Mouse (Mus musculus) midbrain, embryonic 13.5 days (tissue): ENCODE data around the gene Pmm1. TPM values are rescaled to one million over a fixed set of nuclear protein-coding genes. Genes with fewer than 3 reads are reported as not detected.
"Not testable (repeated sequence)": the region's sequence is repeated elsewhere in the genome, so short reads cannot be mapped to it uniquely, and the experiment has no call there.

ENCODE experiments used
- ATAC-seq: fragments of 200-750 bp; cut with Nextera tagmentation; 2 replicates; pipeline ENCODE4 v1.8.0; 2017; ENCODE audit warnings: mild to moderate bottlenecking, moderate TSS enrichment, moderate library complexity
- H3K27ac ChIP-seq: fragments of 300-500 bp; sonication (generic); 2 replicates; pipeline ENCODE4 v1.5.1; 2015; ENCODE audit warnings: inconsistent platforms, mild to moderate bottlenecking, moderate library complexity
- H3K27me3 ChIP-seq: fragments of 300-500 bp; sonication (generic); 2 replicates; pipeline ENCODE4 v1.6.1; 2015; ENCODE audit warnings: mild to moderate bottlenecking, inconsistent platforms
- H3K36me3 ChIP-seq: fragments of 300-500 bp; sonication (generic); 2 replicates; pipeline ENCODE4 v1.6.1; 2015; ENCODE audit warnings: mild to moderate bottlenecking, inconsistent platforms
- H3K4me1 ChIP-seq: fragments of 300-500 bp; sonication (generic); replicated peaks from 2 replicates; pipeline ENCODE4 v1.6.1; 2015; ENCODE audit warnings: inconsistent platforms
- H3K4me2 ChIP-seq: fragments of 300-500 bp; sonication (generic); replicated peaks from 2 replicates; pipeline ENCODE4 v1.6.1; 2015; ENCODE audit warnings: moderate library complexity, mild to moderate bottlenecking, inconsistent platforms
- H3K4me3 ChIP-seq: fragments of 300-500 bp; sonication (generic); replicated peaks from 2 replicates; pipeline ENCODE4 v1.5.1; 2015; ENCODE audit warnings: mild to moderate bottlenecking, inconsistent platforms
- H3K9ac ChIP-seq: fragments of 300-500 bp; sonication (generic); replicated peaks from 2 replicates; pipeline ENCODE4 v1.6.1; 2015; ENCODE audit warnings: mild to moderate bottlenecking, inconsistent platforms
- H3K9me3 ChIP-seq: fragments of 300-500 bp; sonication (generic); 2 replicates; pipeline ENCODE4 v1.6.1; 2016; ENCODE audit warnings: mild to moderate bottlenecking, inconsistent platforms
- WGBS: fragments of 180-500 bp; shearing (Covaris S2); methylation state at CpG from one replicate; pipeline ENCODE4 v1.1.7; 2015; 5-methylcytosine and 5-hydroxymethylcytosine counted together
- polyA plus RNA-seq: library from polyadenylated mRNA; unstranded; fragments of >200 nt; fragmentation: Nextera tagmentation; extraction: Ambion mirVana; gene quantifications from 2 replicates; pipeline ENCODE4 v1.2.1, GENCODE M21; 2015

The Pmm1 gene
- polyA plus RNA-seq, 1 experiment from 2014 or later: 41.2 TPM

GRCm38 (mm10) chr15:81921255-81921654 is 39.5 kb downstream of the Pmm1 start:
- H3K9ac ChIP-seq: 0 out of 2 replicates have a peak overlapping the region, but pooled peaks have one; percentile 23

GRCm38 (mm10) chr15:81920546-81921217 is 40.0 kb downstream of the Pmm1 start:
- Histone ChIP-seq H3K4me2 (no peak overlapping the region), H3K4me1 (peaks cover 34% of the 10 kb centered on the region), H3K27me3 (no peaks in the 10 kb centered on the region), H3K9me3 (no peaks in the 10 kb centered on the region), H3K4me3 (no peak overlapping the region), H3K36me3 (peaks cover 34% of the 10 kb centered on the region), H3K27ac (0 out of 2 replicates have a peak overlapping the region, but pooled peaks have one; percentile 14), H3K9ac (no peak overlapping the region)
- ATAC-seq: no peak
- 88% methylated on average over 10 of the region's 10 CpGs for WGBS

More at GRCm38 (mm10) chr15:81921255-81921654, 39.5 kb downstream of the Pmm1 start:
- Histone ChIP-seq H3K9me3 (no peaks in the 10 kb centered on the region), H3K27ac (0 out of 2 replicates have a peak overlapping the region, but pooled peaks have one; percentile 14), H3K4me3 (no peak overlapping the region), H3K4me2 (no peak overlapping the region), H3K36me3 (peaks cover 28% of the 10 kb centered on the region), H3K27me3 (no peaks in the 10 kb centered on the region), H3K4me1 (peaks cover 34% of the 10 kb centered on the region)
- ATAC-seq: no peak
- whole genome bisulfite sequencing: 72% methylated on average over 5 of the region's 5 CpGs

- H3K4me1 ChIP-seq: peaks cover 18% of the 10 kb centered on the region
- H3K36me3 ChIP-seq: peaks cover 49% of the 10 kb centered on the region
- no peak overlapping the region for H3K27ac ChIP-seq
- no peak overlapping the region for H3K4me2 ChIP-seq
- WGBS: 90% methylated on average over 5 of the region's 5 CpGs
- H3K9ac ChIP-seq: no peak overlapping the region; the same call in 1 of the 2 replicates
- ATAC-seq: no peak
- H3K27me3 ChIP-seq: no peaks in the 10 kb centered on the region
- H3K9me3 ChIP-seq: no peaks in the 10 kb centered on the region
- no peak overlapping the region for H3K4me3 ChIP-seq
These were observed 41.7 kb downstream of the Pmm1 start for GRCm38 (mm10) chr15:81919062-81919461.

GRCm38 (mm10) chr15:81917621-81918463 is 42.9 kb downstream of the Pmm1 start:
- H3K9me3 ChIP-seq: no peaks in the 10 kb centered on the region
- peaks cover 8% of the 10 kb centered on the region; the same call in 1 of the 2 replicates for H3K4me1 ChIP-seq
- WGBS: 64% methylated on average over 6 of the region's 6 CpGs
- H3K27me3 ChIP-seq: no peaks in the 10 kb centered on the region
- peak; percentile 57; the same call in 1 of the 2 replicates for ATAC-seq
- H3K27ac ChIP-seq: no peak overlapping the region
- H3K36me3 ChIP-seq: peaks cover 57% of the 10 kb centered on the region
- no peak overlapping the region for H3K4me2 ChIP-seq
- H3K9ac ChIP-seq: no peak overlapping the region
- H3K4me3 ChIP-seq: no peak overlapping the region

- Histone ChIP-seq H3K4me1 (peaks cover 8% of the 10 kb centered on the region; the same call in 1 of the 2 replicates), H3K9ac (no peak overlapping the region), H3K27ac (no peak overlapping the region), H3K4me2 (no peak overlapping the region), H3K4me3 (no peak overlapping the region), H3K27me3 (no peaks in the 10 kb centered on the region), H3K36me3 (peaks cover 59% of the 10 kb centered on the region), H3K9me3 (no peaks in the 10 kb centered on the region)
- 91% methylated on average over 12 of the region's 12 CpGs for WGBS
- no peak for ATAC-seq
These were observed 43.5 kb downstream of the Pmm1 start for GRCm38 (mm10) chr15:81917201-81917600.

GRCm38 (mm10) chr15:81915663-81916062 is 45.1 kb downstream of the Pmm1 start:
- WGBS: 88% methylated on average over 5 of the region's 5 CpGs
- no peaks in the 10 kb centered on the region for H3K27me3 ChIP-seq
- no peak overlapping the region for H3K4me2 ChIP-seq
- H3K36me3 ChIP-seq: peaks cover 69% of the 10 kb centered on the region
- no peaks in the 10 kb centered on the region for H3K4me1 ChIP-seq
- no peak overlapping the region for H3K4me3 ChIP-seq
- no peak for ATAC-seq
- H3K9me3 ChIP-seq: no peaks in the 10 kb centered on the region
- no peak overlapping the region for H3K9ac ChIP-seq
- H3K27ac ChIP-seq: no peak overlapping the region

GRCm38 (mm10) chr15:81914668-81915067 is 46.1 kb downstream of the Pmm1 start:
- no peak overlapping the region for H3K4me3 ChIP-seq
- no peak overlapping the region for H3K9ac ChIP-seq
- H3K4me1 ChIP-seq: no peaks in the 10 kb centered on the region
- WGBS: 90% methylated on average over 5 of the region's 5 CpGs
- no peaks in the 10 kb centered on the region for H3K27me3 ChIP-seq
- no peak for ATAC-seq
- H3K27ac ChIP-seq: no peak overlapping the region
- peaks cover 79% of the 10 kb centered on the region for H3K36me3 ChIP-seq
- H3K4me2 ChIP-seq: no peak overlapping the region
- H3K9me3 ChIP-seq: no peaks in the 10 kb centered on the region

GRCm38 (mm10) chr15:81912498-81912897 is 48.2 kb downstream of the Pmm1 start:
- Histone ChIP-seq H3K36me3 (peaks cover 95% of the 10 kb centered on the region), H3K4me3 (no peak overlapping the region), H3K27me3 (no peaks in the 10 kb centered on the region), H3K4me2 (no peak overlapping the region), H3K27ac (no peak overlapping the region), H3K9ac (no peak overlapping the region), H3K9me3 (no peaks in the 10 kb centered on the region), H3K4me1 (no peaks in the 10 kb centered on the region)
- 80% methylated on average over 2 of the region's 2 CpGs for WGBS
- no peak for ATAC-seq

GRCm38 (mm10) chr15:81908767-81909166 is 52.0 kb downstream of the Pmm1 start:
- H3K27ac ChIP-seq, H3K27me3 ChIP-seq, H3K9ac ChIP-seq, H3K4me3 ChIP-seq, H3K4me1 ChIP-seq, H3K4me2 ChIP-seq, ATAC-seq, H3K9me3 ChIP-seq: not testable (repeated sequence)
- 88% methylated on average over 4 of the region's 4 CpGs for WGBS
- H3K36me3 ChIP-seq: peaks cover 98% of the 10 kb centered on the region

GRCm38 (mm10) chr15:81907953-81908352 is 52.8 kb downstream of the Pmm1 start:
- no peak overlapping the region for H3K4me2 ChIP-seq
- no peaks in the 10 kb centered on the region for H3K27me3 ChIP-seq
- no peak for ATAC-seq
- peaks cover 96% of the 10 kb centered on the region for H3K36me3 ChIP-seq
- H3K4me1 ChIP-seq: no peaks in the 10 kb centered on the region
- no peak overlapping the region for H3K27ac ChIP-seq
- WGBS: 93% methylated on average over 8 of the region's 8 CpGs
- no peak overlapping the region for H3K4me3 ChIP-seq
- no peaks in the 10 kb centered on the region for H3K9me3 ChIP-seq
- no peak overlapping the region for H3K9ac ChIP-seq

- Histone ChIP-seq H3K9ac (no peak overlapping the region), H3K36me3 (peaks cover 96% of the 10 kb centered on the region), H3K4me1 (no peaks in the 10 kb centered on the region), H3K27me3 (no peaks in the 10 kb centered on the region), H3K27ac (no peak overlapping the region), H3K9me3 (no peaks in the 10 kb centered on the region), H3K4me2 (no peak overlapping the region), H3K4me3 (no peak overlapping the region)
- 32% methylated on average over 2 of the region's 2 CpGs for WGBS
- ATAC-seq: no peak
These were observed 55.8 kb downstream of the Pmm1 start for GRCm38 (mm10) chr15:81904939-81905338.
